Mouse (Mus musculus) left cerebral cortex, adult 2 months (tissue): ENCODE data around the gene Tex16. TPM values are rescaled to one million over a fixed set of nuclear protein-coding genes. Genes with fewer than 3 reads are reported as not detected.

ENCODE experiments used
- DNase-seq, 2 experiments: peaks; one replicate each; pipeline ENCODE4 v3.0.0; 2021 to 2022; ENCODE audit warnings: low spot score in 2 of 2, mixed read lengths in 1 of 2; ENCODE audit errors: extremely low spot score in 1 of 2
- H3K27ac ChIP-seq: fragments of 200-600 bp; 2 replicates; pipeline ENCODE4 v1.8.1; 2022
- H3K4me3 ChIP-seq: fragments of 200-600 bp; 2 replicates; pipeline ENCODE4 v1.8.1; 2022
- CTCF ChIP-seq: fragments of 200-600 bp; IDR thresholded peaks from 2 replicates; pipeline ENCODE4 v1.8.1; 2022; ENCODE audit warnings: antibody characterized with exemption, mild to moderate bottlenecking, moderate library complexity
- intact Hi-C: fragments of 180-260 bp; cut with DNase I; formaldehyde crosslinking; loops from one replicate; pipeline ENCODE4 v1.15.1; 2025
- long read RNA-seq, 2 experiments: library from polyadenylated mRNA; stranded (forward); transcript quantifications; one replicate each; pipeline ENCODE4 v2.0.0; 2021; ENCODE audit warnings: borderline mapping rate in 2 of 2
- total RNA-seq, 2 experiments: library from RNA; stranded (reverse); gene quantifications; 2 replicates each; pipeline ENCODE4 v1.2.3; 2021

Tex16 gene
- not detected for total RNA-seq
- long read RNA-seq, experiment 1: 0 reads
- long read RNA-seq, experiment 2: 0 reads

DNA sequence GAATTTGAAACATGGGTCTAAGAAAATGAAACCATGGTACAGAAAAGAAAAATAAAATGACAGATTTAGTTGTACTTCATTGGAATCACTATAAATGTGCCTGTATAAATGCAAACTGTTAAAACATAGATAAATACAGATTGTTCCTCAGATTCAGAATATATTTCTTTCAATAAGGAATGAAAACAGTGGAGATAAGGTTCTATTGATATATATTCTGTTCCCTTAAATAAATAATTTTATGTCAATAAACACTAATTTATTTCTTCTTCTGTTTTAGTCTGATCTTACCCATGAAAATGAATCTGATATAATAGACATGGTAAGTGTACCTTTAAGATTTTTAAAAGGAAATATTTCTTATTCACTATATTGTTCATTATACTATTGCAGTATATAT is at the start of gene Tex16:
TSS of gene Tex16 (plus strand) at position 301 of the 400 bp plus-strand sequence.
- Histone ChIP-seq H3K4me3 (no peak within 1 kb of the TSS), H3K27ac (no peak within 1 kb of the TSS)
- no peak for DNase-seq
- intact Hi-C loops: no loop called here
- TF ChIP-seq CTCF: no peak

DNA sequence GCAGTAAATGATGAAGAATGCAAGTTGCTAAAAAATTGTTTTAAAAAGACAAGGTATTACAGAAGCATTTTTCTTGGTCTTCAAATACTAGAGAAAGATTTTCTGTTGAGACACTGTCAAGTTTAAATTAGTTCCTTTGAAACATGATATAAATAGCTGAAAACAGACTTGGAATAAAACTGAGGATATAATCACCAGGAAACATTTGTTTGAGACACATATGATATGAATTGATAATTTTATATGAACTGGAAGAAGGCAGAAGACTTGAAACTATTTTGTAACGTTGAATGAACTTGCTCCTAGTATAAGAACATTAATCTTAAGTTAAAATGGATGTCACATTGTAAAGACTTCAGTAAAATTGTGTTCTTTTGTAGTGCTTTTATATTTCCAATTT is 11.1 kb upstream of the Tex16 start:
- intact Hi-C loops: no loop called here

More for the DNA sequence above, 11.1 kb upstream of the Tex16 start:
- H3K27ac ChIP-seq: no peak overlapping the region
- no peak overlapping the region for H3K4me3 ChIP-seq
- no peak for TF ChIP-seq CTCF
- no peak for DNase-seq

Other genes with a start within 250 kb of the Tex16 start
- gene Gm45194, start 119.6 kb upstream of the Tex16 start, total RNA-seq: not detected
- under 1 TPM in 1 of 2 experiments, not detected in 1; 0.35 TPM for gene 4933403O08Rik, start 228.0 kb downstream of the Tex16 start, total RNA-seq